Mouse (Mus musculus) hindbrain, embryonic 13.5 days (tissue): ENCODE results near the gene Spaca9. TPM values are rescaled to one million over a fixed set of nuclear protein-coding genes. Genes with fewer than 3 reads are reported as not detected.

Experiments used
- ATAC-seq: fragments of 200-750 bp; cut with Nextera tagmentation; 2 replicates; pipeline ENCODE4 v1.8.0; 2017; ENCODE audit warnings: moderate TSS enrichment; ENCODE audit not compliant: low FRiP score
- H3K27ac ChIP-seq: fragments of 300-500 bp; sonication (generic); 2 replicates; pipeline ENCODE4 v1.5.1; 2015; ENCODE audit warnings: inconsistent platforms, mild to moderate bottlenecking, moderate library complexity
- H3K27me3 ChIP-seq: fragments of 300-500 bp; sonication (generic); 2 replicates; pipeline ENCODE4 v1.6.1; 2015; ENCODE audit warnings: mild to moderate bottlenecking, inconsistent platforms
- H3K36me3 ChIP-seq: fragments of 300-500 bp; sonication (generic); 2 replicates; pipeline ENCODE4 v1.6.1; 2015; ENCODE audit warnings: mild to moderate bottlenecking, inconsistent platforms
- H3K4me1 ChIP-seq: fragments of 300-500 bp; sonication (generic); replicated peaks from 2 replicates; pipeline ENCODE4 v1.6.1; 2015; ENCODE audit warnings: inconsistent platforms
- H3K4me2 ChIP-seq: fragments of 300-500 bp; sonication (generic); 2 replicates; pipeline ENCODE4 v1.6.1; 2015; ENCODE audit warnings: inconsistent platforms, mild to moderate bottlenecking, moderate library complexity
- H3K4me3 ChIP-seq: fragments of 300-500 bp; sonication (generic); 2 replicates; pipeline ENCODE4 v1.5.1; 2015; ENCODE audit warnings: mild to moderate bottlenecking, inconsistent platforms
- H3K9ac ChIP-seq: fragments of 300-500 bp; sonication (generic); 2 replicates; pipeline ENCODE4 v1.6.1; 2015; ENCODE audit warnings: mild to moderate bottlenecking, inconsistent platforms
- H3K9me3 ChIP-seq: fragments of 300-500 bp; sonication (generic); 2 replicates; pipeline ENCODE4 v1.6.1; 2016; ENCODE audit warnings: inconsistent platforms
- WGBS: fragments of 180-500 bp; shearing (Covaris S2); methylation state at CpG from one replicate; pipeline ENCODE4 v1.1.7; 2015; 5-methylcytosine and 5-hydroxymethylcytosine counted together
- microRNA-seq: library from miRNA; unstranded; fragments of <30 nt; microRNA quantifications from one replicate; pipeline ENCODE4, GENCODE M21; 2016
- polyA plus RNA-seq: library from polyadenylated mRNA; unstranded; fragments of >200 nt; fragmentation: Nextera tagmentation; extraction: Ambion mirVana; gene quantifications from 2 replicates; pipeline ENCODE4 v1.2.1, GENCODE M21; 2015

Gene Spaca9
- polyA plus RNA-seq, 1 experiment from 2014 or later = 3.8 TPM

GRCm38 (mm10) chr2:28654295-28654694 lies 45.2 kb downstream of the Spaca9 start:
- 63% methylated on average over 2 of the region's 2 CpGs for WGBS
- no peaks in the 10 kb centered on the region for H3K4me1 ChIP-seq
- H3K4me3 ChIP-seq = no peak overlapping the region
- no peak overlapping the region for H3K27ac ChIP-seq
- no peak overlapping the region for H3K4me2 ChIP-seq
- H3K9me3 ChIP-seq = no peaks in the 10 kb centered on the region
- no peak for ATAC-seq
- H3K27me3 ChIP-seq = no peaks in the 10 kb centered on the region
- peaks cover 41% of the 10 kb centered on the region for H3K36me3 ChIP-seq
- H3K9ac ChIP-seq = no peak overlapping the region

GRCm38 (mm10) chr2:28653351-28653750 lies 46.2 kb downstream of the Spaca9 start:
- no peaks in the 10 kb centered on the region for H3K4me1 ChIP-seq
- H3K9ac ChIP-seq = no peak overlapping the region
- no peak overlapping the region for H3K4me3 ChIP-seq
- no peaks in the 10 kb centered on the region for H3K27me3 ChIP-seq
- no peaks in the 10 kb centered on the region for H3K9me3 ChIP-seq
- H3K27ac ChIP-seq = no peak overlapping the region
- no peak for ATAC-seq
- no peak overlapping the region for H3K4me2 ChIP-seq
- H3K36me3 ChIP-seq = peaks cover 32% of the 10 kb centered on the region
- 97% methylated on average over 7 of the region's 7 CpGs for WGBS

DNA sequence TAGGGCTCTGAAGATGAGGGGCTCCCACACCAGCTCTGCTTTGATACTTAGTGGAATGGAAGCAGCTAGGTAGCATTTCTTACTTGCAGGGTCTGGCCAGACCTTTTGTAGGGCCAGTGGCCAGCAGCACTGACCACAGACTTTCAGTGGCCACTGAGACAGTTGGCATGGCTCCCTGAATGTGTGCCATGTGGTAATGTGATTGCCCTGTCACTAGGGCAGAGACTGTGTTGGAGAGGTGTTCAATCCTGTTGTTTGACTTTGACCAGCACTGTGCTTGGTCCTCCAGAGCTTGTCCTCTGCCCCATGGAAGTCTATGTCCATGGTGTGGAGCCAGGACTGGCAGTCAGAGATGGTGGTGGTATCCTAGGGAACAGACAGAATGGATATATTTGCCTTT lies 49.0 kb downstream of the Spaca9 start:
- H3K27ac ChIP-seq = no peak overlapping the region
- no peaks in the 10 kb centered on the region for H3K9me3 ChIP-seq
- no peak for ATAC-seq
- 0 out of 2 replicates have a peak, but pooled peaks cover 3% of the 10 kb centered on the region for H3K4me1 ChIP-seq
- no peaks in the 10 kb centered on the region for H3K27me3 ChIP-seq
- peaks cover 12% of the 10 kb centered on the region for H3K36me3 ChIP-seq
- H3K4me3 ChIP-seq = no peak overlapping the region
- H3K4me2 ChIP-seq = no peak overlapping the region
- H3K9ac ChIP-seq = no peak overlapping the region

DNA sequence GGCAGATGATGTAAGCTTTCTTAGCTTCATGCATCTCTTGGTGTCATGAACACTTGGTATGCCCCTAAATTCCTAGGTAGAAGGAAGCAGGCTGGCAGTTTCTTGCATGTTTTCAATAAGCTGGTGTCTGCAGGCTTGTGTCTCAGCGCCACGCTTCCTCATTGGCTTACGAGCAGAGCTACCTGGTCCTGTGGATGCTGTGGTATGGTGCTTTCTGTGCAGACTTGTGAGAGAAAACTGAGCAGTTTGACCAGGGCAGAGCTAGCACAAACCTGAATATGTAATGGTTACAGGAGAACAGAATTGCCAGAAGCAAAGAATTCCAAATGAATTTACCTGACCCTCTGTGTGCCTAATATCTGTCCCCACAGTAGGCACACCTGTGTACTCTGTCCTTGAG lies 56.4 kb downstream of the Spaca9 start:
- no peak for ATAC-seq
- no peak overlapping the region for H3K27ac ChIP-seq
- peak overlapping the region; percentile 100; the same call in 1 of the 2 replicates for H3K4me3 ChIP-seq
- no peaks in the 10 kb centered on the region for H3K27me3 ChIP-seq
- peak overlapping the region; percentile 60 for H3K9ac ChIP-seq
- peak overlapping the region; percentile 77 for H3K4me2 ChIP-seq
- no peaks in the 10 kb centered on the region for H3K36me3 ChIP-seq
- no peaks in the 10 kb centered on the region for H3K9me3 ChIP-seq
- WGBS = 89% methylated on average over 3 of the region's 3 CpGs
- peaks cover 36% of the 10 kb centered on the region for H3K4me1 ChIP-seq

Small RNA genes lying within 50 kb of the gene (microRNA-seq; reads per million reads assigned to microRNA genes)
- gene Mir3088 = 1.2 reads per million

Other genes starting within 250 kb of the Spaca9 start
- gene 1700007K13Rik, start 233.4 kb downstream of the Spaca9 start, polyA plus RNA-seq = 2.4 and 3.1 TPM in 2 replicates
- 51.9 and 52.6 TPM in 2 replicates for gene Mrps2, start 231.7 kb downstream of the Spaca9 start, polyA plus RNA-seq
- gene Gbgt1, start 202.8 kb downstream of the Spaca9 start, polyA plus RNA-seq = 0.52 and 1.0 TPM in 2 replicates
- 2.1 and 3.6 TPM in 2 replicates for gene Gm10134, start 193.6 kb downstream of the Spaca9 start, polyA plus RNA-seq
- 78.9 and 87.9 TPM in 2 replicates for gene Ralgds, start 186.6 kb downstream of the Spaca9 start, polyA plus RNA-seq
- gene Cel, start 136.3 kb downstream of the Spaca9 start, polyA plus RNA-seq = 0.08 and 0.13 TPM in 2 replicates
- gene Gtf3c5, start 116.0 kb downstream of the Spaca9 start, polyA plus RNA-seq = 40.8 and 46.8 TPM in 2 replicates
- gene Gfi1b, start 77.7 kb downstream of the Spaca9 start, polyA plus RNA-seq = 0.19 and 0.23 TPM in 2 replicates
- gene Tsc1, start 58.5 kb downstream of the Spaca9 start, polyA plus RNA-seq = 33.7 and 33.9 TPM in 2 replicates
- 1.9 and 2.3 TPM in 2 replicates for gene Ak8, start 437 bp upstream of the Spaca9 start, polyA plus RNA-seq
- gene Gtf3c4, start 140.6 kb upstream of the Spaca9 start, polyA plus RNA-seq = 18.2 and 18.6 TPM in 2 replicates
- 14.1 and 15.9 TPM in 2 replicates for gene Ddx31, start 140.7 kb upstream of the Spaca9 start, polyA plus RNA-seq
- 11.4 and 17.1 TPM in 2 replicates for gene Barhl1, start 216.9 kb upstream of the Spaca9 start, polyA plus RNA-seq